Mouse (Mus musculus) liver, embryonic 13.5 days (tissue): ENCODE measurements at regions not wholly inside any gene's neighbourhood (a gene's known extent, or its start where the extent isn't known, plus 50 kb on each side); places are given as distances from the start of the nearest gene placed in this dataset.

ENCODE experiments used
- ATAC-seq: fragments of 200-750 bp; cut with Nextera tagmentation; 2 replicates; pipeline ENCODE4 v1.8.0; 2017; ENCODE audit warnings: low read depth, mild to moderate bottlenecking, moderate number of reproducible peaks, moderate library complexity
- DNase-seq: peaks from one replicate; pipeline ENCODE4 v3.0.0; 2022
- H3K27ac ChIP-seq: fragments of 300-500 bp; sonication (generic); 2 replicates; pipeline ENCODE4 v1.5.1; 2015; ENCODE audit warnings: moderate library complexity, mild to moderate bottlenecking, inconsistent platforms
- H3K27me3 ChIP-seq: fragments of 300-500 bp; sonication (generic); 2 replicates; pipeline ENCODE4 v1.6.1; 2015; ENCODE audit warnings: mild to moderate bottlenecking, inconsistent platforms
- H3K36me3 ChIP-seq: fragments of 300-500 bp; sonication (generic); 2 replicates; pipeline ENCODE4 v1.6.1; 2015; ENCODE audit warnings: mild to moderate bottlenecking, inconsistent platforms
- H3K4me1 ChIP-seq: fragments of 300-500 bp; sonication (generic); replicated peaks from 2 replicates; pipeline ENCODE4 v1.6.1; 2015; ENCODE audit warnings: inconsistent platforms
- H3K4me2 ChIP-seq: fragments of 300-500 bp; sonication (generic); 2 replicates; pipeline ENCODE4 v1.6.1; 2015; ENCODE audit warnings: inconsistent platforms, mild to moderate bottlenecking, moderate library complexity
- H3K4me3 ChIP-seq: fragments of 300-500 bp; sonication (generic); replicated peaks from 2 replicates; pipeline ENCODE4 v1.5.1; 2015; ENCODE audit warnings: mild to moderate bottlenecking, inconsistent platforms
- H3K9ac ChIP-seq: fragments of 300-500 bp; sonication (generic); 2 replicates; pipeline ENCODE4 v1.6.1; 2015; ENCODE audit warnings: mild to moderate bottlenecking, inconsistent platforms
- H3K9me3 ChIP-seq: fragments of 300-500 bp; sonication (generic); replicated peaks from 2 replicates; pipeline ENCODE4 v1.6.1; 2016; ENCODE audit warnings: inconsistent platforms
- WGBS: fragments of 180-500 bp; shearing (Covaris S2); methylation state at CpG from one replicate; pipeline ENCODE4 v1.1.7; 2015; ENCODE audit not compliant: insufficient replicate concordance; 5-methylcytosine and 5-hydroxymethylcytosine counted together

DNA sequence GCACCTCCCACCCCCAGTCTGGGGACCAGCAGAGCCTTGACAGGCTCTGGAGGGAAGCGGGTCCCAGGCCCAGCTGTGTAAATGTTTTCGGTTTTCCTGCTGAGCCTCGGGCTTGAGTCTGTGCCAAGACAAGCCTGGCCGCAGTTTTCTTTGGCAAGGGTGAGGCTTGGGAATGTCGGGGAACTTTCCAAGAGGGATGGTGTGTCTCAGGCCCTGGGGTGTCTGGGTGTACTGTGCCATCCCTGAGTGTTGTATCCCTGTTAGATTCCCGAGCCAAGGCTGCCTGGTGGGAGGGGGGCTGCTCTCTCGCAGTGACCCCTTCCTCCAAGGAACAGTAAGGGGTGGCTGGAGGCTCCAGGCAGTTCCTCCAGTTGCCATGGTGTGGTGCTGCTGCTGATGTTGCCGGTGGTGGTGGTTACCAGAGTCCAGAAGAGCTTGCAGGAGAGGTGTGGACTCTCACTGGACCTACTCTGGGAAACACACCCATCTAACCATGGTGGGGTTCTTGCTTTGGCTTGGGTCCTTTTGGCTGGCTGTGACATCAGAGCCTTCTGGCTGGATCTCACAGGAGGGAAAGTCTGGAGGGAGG, 58.0 kb upstream of the Gm26897 start:
- no peak overlapping the region for H3K9ac ChIP-seq
- ATAC-seq = no peak
- H3K36me3 ChIP-seq = no peaks in the 10 kb centered on the region
- H3K9me3 ChIP-seq = no peaks in the 10 kb centered on the region
- no peak for DNase-seq
- no peak overlapping the region; the same call in 1 of the 2 replicates for H3K27ac ChIP-seq
- 28% methylated on average over 8 of the region's 8 CpGs for WGBS
- H3K27me3 ChIP-seq = no peaks in the 10 kb centered on the region
- H3K4me2 ChIP-seq = no peak overlapping the region
- no peaks in the 10 kb centered on the region for H3K4me1 ChIP-seq
- no peak overlapping the region for H3K4me3 ChIP-seq

DNA sequence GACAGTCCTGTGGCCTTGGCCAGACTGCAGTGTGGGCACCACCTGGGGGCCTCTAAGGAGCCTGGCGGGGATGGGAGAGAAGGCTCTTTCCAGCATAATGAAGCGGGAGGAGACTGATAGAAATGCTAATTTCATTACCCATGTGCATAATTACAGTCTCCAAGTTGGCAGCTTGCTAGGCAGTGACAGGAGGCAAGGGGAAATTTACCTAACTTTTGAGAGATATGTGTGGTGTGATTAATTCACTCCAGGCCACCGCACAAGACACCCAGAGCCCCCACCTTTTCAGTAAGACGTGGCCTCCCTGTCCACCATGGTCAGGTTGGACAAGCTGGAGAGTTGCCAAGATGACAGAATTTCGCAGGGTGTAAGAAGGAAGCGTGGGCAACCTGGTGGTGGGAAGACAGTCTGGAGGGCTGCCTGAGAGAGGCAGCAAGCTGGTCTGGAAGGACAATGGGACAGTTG, 55.8 kb upstream of the Gm26897 start:
- no peak overlapping the region for H3K9ac ChIP-seq
- no peaks in the 10 kb centered on the region for H3K4me1 ChIP-seq
- no peak overlapping the region for H3K4me3 ChIP-seq
- H3K4me2 ChIP-seq = no peak overlapping the region
- ATAC-seq (no peak), DNase-seq (no peak)
- H3K27ac ChIP-seq = no peak overlapping the region
- H3K9me3 ChIP-seq = no peaks in the 10 kb centered on the region
- WGBS = 31% methylated on average over 6 of the region's 6 CpGs
- no peaks in the 10 kb centered on the region for H3K36me3 ChIP-seq
- no peaks in the 10 kb centered on the region for H3K27me3 ChIP-seq

DNA sequence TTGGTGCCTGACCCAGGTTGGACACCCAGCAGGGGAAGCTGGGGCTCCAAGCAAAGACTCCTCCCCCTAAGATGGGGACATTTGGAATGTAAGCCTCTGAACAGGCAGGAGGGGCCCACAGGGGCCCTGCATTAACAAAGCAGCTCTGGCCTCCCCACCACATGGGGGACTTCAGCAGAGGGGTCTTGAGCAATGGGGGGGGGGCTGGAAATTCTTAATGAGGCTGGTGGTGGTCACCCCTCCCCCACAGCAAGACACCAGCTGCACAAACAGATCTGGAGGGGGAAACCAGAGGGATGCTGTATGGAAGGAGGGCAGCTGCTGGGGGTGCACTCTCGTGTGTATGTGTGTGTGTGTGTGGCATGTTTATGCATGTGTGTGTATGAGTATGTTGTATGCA, 55.2 kb upstream of the Gm26897 start:
- no peaks in the 10 kb centered on the region for H3K9me3 ChIP-seq
- no peak overlapping the region for H3K4me3 ChIP-seq
- WGBS = 20% methylated on average over 1 of the region's 1 CpGs
- DNase-seq (no peak), ATAC-seq (no peak)
- no peaks in the 10 kb centered on the region for H3K27me3 ChIP-seq
- no peak overlapping the region for H3K4me2 ChIP-seq
- H3K36me3 ChIP-seq = no peaks in the 10 kb centered on the region
- H3K27ac ChIP-seq = no peak overlapping the region
- no peak overlapping the region for H3K9ac ChIP-seq
- no peaks in the 10 kb centered on the region for H3K4me1 ChIP-seq

DNA sequence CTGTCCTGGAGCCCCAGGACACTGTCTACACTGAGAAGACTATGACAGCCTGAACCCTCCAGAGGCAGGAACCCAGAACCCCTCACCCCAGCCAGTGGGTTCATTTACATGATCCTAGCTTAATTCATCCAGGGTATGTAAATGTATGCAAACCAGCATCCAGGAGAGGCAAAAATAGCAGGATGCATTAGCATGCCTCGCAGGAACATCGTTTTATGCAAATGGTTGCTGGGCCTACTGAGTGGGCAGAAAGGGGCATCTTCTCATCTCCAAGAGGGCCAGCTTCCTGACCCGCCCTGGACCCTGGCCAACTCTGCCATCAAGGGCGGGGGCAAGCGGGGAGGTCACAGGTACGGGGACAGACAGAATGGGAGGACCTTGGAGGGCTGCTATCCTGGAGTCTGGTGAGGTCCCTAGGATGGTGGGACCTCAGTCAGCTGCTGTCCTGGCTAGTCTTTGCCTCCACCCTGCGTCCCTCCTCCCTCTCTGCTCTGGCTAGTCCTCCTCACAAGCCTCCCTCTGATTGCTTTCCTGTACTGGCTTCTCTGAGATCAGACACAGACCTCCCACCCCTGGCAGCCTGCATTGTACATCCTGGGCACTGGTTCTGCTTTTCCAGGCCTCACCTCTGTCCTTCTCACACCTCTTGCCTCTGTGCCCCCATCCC, 52.2 kb upstream of the Gm26897 start:
- DNase-seq = no peak
- Histone ChIP-seq H3K27me3 (no peaks in the 10 kb centered on the region), H3K27ac (no peak overlapping the region), H3K36me3 (no peaks in the 10 kb centered on the region), H3K4me1 (no peaks in the 10 kb centered on the region), H3K9ac (no peak overlapping the region), H3K4me2 (no peak overlapping the region), H3K9me3 (no peaks in the 10 kb centered on the region), H3K4me3 (no peak overlapping the region)
- ATAC-seq = no peak
- 40% methylated on average over 7 of the region's 7 CpGs for WGBS

DNA sequence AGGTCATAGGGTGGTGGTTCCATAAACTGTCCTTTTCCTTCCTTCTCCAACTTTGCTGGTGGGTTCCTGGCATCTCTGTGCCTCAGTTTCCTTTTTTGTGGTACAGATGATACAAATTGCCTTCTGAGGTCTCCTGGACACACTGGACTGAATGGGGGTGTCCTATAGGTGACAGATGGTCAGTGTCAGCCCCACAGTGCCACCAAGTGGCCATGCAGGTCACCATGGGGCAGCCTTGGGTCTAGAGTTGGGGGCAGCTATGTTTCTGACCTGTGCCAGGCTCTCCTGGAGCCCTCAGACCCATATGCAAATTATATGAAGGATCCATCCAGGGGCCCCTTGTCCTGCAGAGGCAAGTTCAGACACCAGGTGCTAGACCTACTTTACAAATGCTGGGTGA, 50.8 kb upstream of the Gm26897 start:
- Histone ChIP-seq H3K9ac (no peak overlapping the region), H3K4me3 (no peak overlapping the region)
- no peak for DNase-seq

More for the DNA sequence above, 50.8 kb upstream of the Gm26897 start:
- H3K4me1 ChIP-seq = no peaks in the 10 kb centered on the region
- H3K27ac ChIP-seq = no peak overlapping the region
- H3K9me3 ChIP-seq = no peaks in the 10 kb centered on the region
- H3K36me3 ChIP-seq = no peaks in the 10 kb centered on the region
- H3K27me3 ChIP-seq = no peaks in the 10 kb centered on the region
- no peak for ATAC-seq
- H3K4me2 ChIP-seq = no peak overlapping the region
